Mouse (Mus musculus): ENCODE data around the gene Csrnp3. TPM values are rescaled to one million over a fixed set of nuclear protein-coding genes. Genes with fewer than 3 reads are reported as not detected.
A peak's percentile ranks its signal among the peaks of the same experiment; 100 is the strongest.

The Csrnp3 gene
- polyA plus RNA-seq, 2 experiments = 2.8 to 3.6 TPM

DNA sequence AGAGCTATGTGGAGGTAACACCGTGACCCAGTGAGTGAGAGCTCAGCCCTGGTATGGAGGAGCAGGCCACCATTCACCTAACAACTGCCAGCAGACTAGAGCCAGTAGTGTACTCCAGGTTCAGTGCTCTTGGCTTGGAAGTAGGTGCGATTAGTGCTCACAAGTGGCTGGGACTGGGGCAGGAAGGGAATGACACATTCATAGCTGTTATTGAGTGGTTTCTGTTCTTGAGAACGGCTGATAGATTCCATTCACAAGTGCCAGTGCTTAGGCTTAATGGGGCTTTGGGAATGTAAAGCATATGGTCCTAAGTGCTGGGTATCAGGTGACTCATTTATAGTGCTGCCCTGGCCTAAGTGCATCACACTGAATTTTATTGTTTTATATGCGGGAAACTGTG lies 136.4 kb downstream of the Csrnp3 start:
- Histone ChIP-seq H3K4me2 (replicated peaks; ENCODE audit: low read depth, low read length, severe bottlenecking) (no peak overlapping the region), H3K9ac (ENCODE audit: low read depth, low read length, severe bottlenecking) (no peak overlapping the region), H3K9me3 (ENCODE audit: control insufficient read depth, low read length) (no peaks in the 10 kb centered on the region), H3K4me3 (replicated peaks; ENCODE audit: low read length) (no peak overlapping the region), H3K36me3 (ENCODE audit: control insufficient read depth, insufficient read depth, low read length) (no peaks in the 10 kb centered on the region), H3K27me3 (ENCODE audit: control insufficient read depth, insufficient read depth, low read length) (no peaks in the 10 kb centered on the region), H3K4me1 (ENCODE audit: control insufficient read depth, insufficient read depth, low read length) (peaks cover 30% of the 10 kb centered on the region), H3K27ac (replicated peaks; ENCODE audit: low read depth, low read length) (no peak overlapping the region)
- DNase-seq (ENCODE audit: low spot score) (peak; percentile 60), ATAC-seq (ENCODE audit: low FRiP score, low read depth) (peak; percentile 71)
- 17% methylated on average over 4 of the region's 4 CpGs for WGBS
- no peak for TF ChIP-seq POLR2A (IDR thresholded peaks at IDR 0.05; ENCODE audit: borderline replicate concordance, extremely low read depth, insufficient read depth, insufficient read length)

DNA sequence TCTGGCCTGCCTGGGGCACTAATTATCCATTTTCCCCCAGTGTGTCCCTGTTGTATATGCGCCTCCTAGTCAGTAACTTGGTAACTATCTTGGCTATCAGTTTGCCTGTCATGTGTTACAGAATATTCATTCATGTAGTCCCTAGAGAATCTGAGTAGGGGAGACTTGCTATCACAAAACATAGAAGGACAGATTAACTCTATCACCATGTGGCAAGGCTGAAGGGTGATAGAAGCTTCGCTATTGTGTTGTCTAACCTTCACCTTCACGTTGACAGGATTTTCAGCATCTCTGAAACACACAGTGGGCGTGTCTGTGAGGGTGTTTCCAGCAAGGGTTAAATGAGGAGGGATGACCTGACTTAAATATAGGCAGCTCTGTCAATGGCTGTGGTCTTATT lies 140.1 kb downstream of the Csrnp3 start:
- no peaks in the 10 kb centered on the region for H3K27me3 ChIP-seq (ENCODE audit: control insufficient read depth, insufficient read depth, low read length)
- no peak for TF ChIP-seq POLR2A (IDR thresholded peaks at IDR 0.05; ENCODE audit: borderline replicate concordance, extremely low read depth, insufficient read depth, insufficient read length)
- H3K4me1 ChIP-seq (ENCODE audit: control insufficient read depth, insufficient read depth, low read length) = peaks cover 33% of the 10 kb centered on the region
- H3K9ac ChIP-seq (ENCODE audit: low read depth, low read length, severe bottlenecking) = no peak overlapping the region
- no peaks in the 10 kb centered on the region for H3K9me3 ChIP-seq (ENCODE audit: control insufficient read depth, low read length)
- no peak overlapping the region for H3K27ac ChIP-seq (replicated peaks; ENCODE audit: low read depth, low read length)
- no peak overlapping the region for H3K4me2 ChIP-seq (replicated peaks; ENCODE audit: low read depth, low read length, severe bottlenecking)
- ATAC-seq (ENCODE audit: low FRiP score, low read depth) = no peak
- no peak for DNase-seq (ENCODE audit: low spot score)
- WGBS = 83% methylated on average over 4 of the region's 4 CpGs
- H3K36me3 ChIP-seq (ENCODE audit: control insufficient read depth, insufficient read depth, low read length) = no peaks in the 10 kb centered on the region
- H3K4me3 ChIP-seq (replicated peaks; ENCODE audit: low read length) = no peak overlapping the region

DNA sequence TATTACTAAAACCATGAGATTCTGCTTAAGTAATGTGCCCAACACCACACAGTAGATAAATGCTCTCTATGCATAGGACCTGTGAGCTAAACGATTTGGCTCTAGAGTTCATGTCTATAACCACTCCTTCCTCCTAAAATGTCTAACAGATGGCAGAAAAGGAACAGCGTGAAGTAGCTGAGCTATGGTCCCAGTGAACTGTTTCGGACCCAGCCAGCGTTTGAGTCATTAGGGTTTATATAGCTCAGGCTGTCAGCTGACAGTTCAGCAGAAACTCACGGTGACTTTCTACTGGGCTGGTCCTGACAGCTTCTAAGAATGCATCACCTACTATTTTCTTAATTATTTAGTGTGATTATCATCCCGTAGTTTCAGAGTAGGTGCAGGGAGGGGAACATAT lies 141.5 kb downstream of the Csrnp3 start:
- Histone ChIP-seq H3K4me1 (ENCODE audit: control insufficient read depth, insufficient read depth, low read length) (peaks cover 25% of the 10 kb centered on the region), H3K27me3 (ENCODE audit: control insufficient read depth, insufficient read depth, low read length) (no peaks in the 10 kb centered on the region), H3K4me2 (replicated peaks; ENCODE audit: low read depth, low read length, severe bottlenecking) (0 out of 2 replicates have a peak overlapping the region, but pooled peaks have one; percentile 19), H3K27ac (replicated peaks; ENCODE audit: low read depth, low read length) (no peak overlapping the region; the same call in 1 of the 2 replicates), H3K36me3 (ENCODE audit: control insufficient read depth, insufficient read depth, low read length) (no peaks in the 10 kb centered on the region), H3K4me3 (replicated peaks; ENCODE audit: low read length) (no peak overlapping the region), H3K9ac (ENCODE audit: low read depth, low read length, severe bottlenecking) (no peak overlapping the region), H3K9me3 (ENCODE audit: control insufficient read depth, low read length) (no peaks in the 10 kb centered on the region)
- peak; percentile 38 for DNase-seq (ENCODE audit: low spot score)
- no peak for ATAC-seq (ENCODE audit: low FRiP score, low read depth)
- TF ChIP-seq POLR2A (IDR thresholded peaks at IDR 0.05; ENCODE audit: borderline replicate concordance, extremely low read depth, insufficient read depth, insufficient read length) = no peak
- 20% methylated on average over 6 of the region's 6 CpGs for WGBS

DNA sequence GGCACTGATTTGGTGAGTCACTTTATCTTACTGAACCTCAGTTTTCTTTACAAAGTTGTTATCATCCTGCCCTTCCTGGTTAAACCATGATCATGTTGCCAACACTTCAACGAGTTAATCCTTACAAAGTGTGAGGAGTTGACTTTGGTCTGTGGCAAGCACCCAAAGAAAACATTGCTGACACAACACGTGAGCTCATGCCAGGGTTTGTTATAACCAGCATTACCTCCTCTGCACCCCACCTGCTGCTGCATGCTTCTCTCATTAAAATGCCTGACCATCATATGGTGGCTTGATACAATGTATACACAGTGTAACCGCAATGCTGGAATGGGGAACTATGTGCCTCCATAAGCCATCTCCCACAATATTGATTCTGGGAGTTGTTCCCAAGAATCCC lies 142.0 kb downstream of the Csrnp3 start:
- H3K9me3 ChIP-seq (ENCODE audit: control insufficient read depth, low read length) = no peaks in the 10 kb centered on the region
- no peak for TF ChIP-seq POLR2A (IDR thresholded peaks at IDR 0.05; ENCODE audit: borderline replicate concordance, extremely low read depth, insufficient read depth, insufficient read length)
- no peaks in the 10 kb centered on the region for H3K27me3 ChIP-seq (ENCODE audit: control insufficient read depth, insufficient read depth, low read length)
- no peaks in the 10 kb centered on the region for H3K36me3 ChIP-seq (ENCODE audit: control insufficient read depth, insufficient read depth, low read length)
- H3K9ac ChIP-seq (ENCODE audit: low read depth, low read length, severe bottlenecking) = no peak overlapping the region
- H3K4me2 ChIP-seq (replicated peaks; ENCODE audit: low read depth, low read length, severe bottlenecking) = no peak overlapping the region
- peak; percentile 58 for DNase-seq (ENCODE audit: low spot score)
- no peak overlapping the region for H3K4me3 ChIP-seq (replicated peaks; ENCODE audit: low read length)
- no peak overlapping the region for H3K27ac ChIP-seq (replicated peaks; ENCODE audit: low read depth, low read length)
- 29% methylated on average over 3 of the region's 3 CpGs for WGBS
- ATAC-seq (ENCODE audit: low FRiP score, low read depth) = 0 out of 2 replicates have a peak, but pooled peaks have one; percentile 32
- peaks cover 23% of the 10 kb centered on the region for H3K4me1 ChIP-seq (ENCODE audit: control insufficient read depth, insufficient read depth, low read length)

DNA sequence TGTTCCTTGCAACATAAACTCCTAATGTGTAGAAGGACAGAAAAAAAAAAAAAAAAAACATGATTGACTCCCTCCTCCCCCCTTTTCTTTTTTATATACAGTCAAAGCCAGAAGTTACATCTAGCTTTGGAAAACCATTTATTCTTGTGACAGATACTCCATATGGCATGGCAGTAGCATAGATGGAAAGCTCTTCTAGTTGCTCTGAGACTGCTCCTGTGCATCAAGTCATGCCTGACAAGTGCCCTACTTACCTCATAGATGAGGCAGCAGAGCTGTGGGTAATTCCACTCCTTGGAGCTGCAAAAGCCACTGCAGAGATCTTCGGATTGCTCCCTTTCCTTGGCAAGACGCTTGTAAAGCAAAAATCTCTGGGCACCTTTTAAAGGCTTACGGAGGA lies 143.2 kb downstream of the Csrnp3 start:
- DNase-seq (ENCODE audit: low spot score) = no peak
- no peak for ATAC-seq (ENCODE audit: low FRiP score, low read depth)
- no peaks in the 10 kb centered on the region for H3K27me3 ChIP-seq (ENCODE audit: control insufficient read depth, insufficient read depth, low read length)
- 28% methylated on average over 3 of the region's 3 CpGs for WGBS
- no peaks in the 10 kb centered on the region for H3K36me3 ChIP-seq (ENCODE audit: control insufficient read depth, insufficient read depth, low read length)
- TF ChIP-seq POLR2A (IDR thresholded peaks at IDR 0.05; ENCODE audit: borderline replicate concordance, extremely low read depth, insufficient read depth, insufficient read length) = no peak
- H3K4me2 ChIP-seq (replicated peaks; ENCODE audit: low read depth, low read length, severe bottlenecking) = no peak overlapping the region; the same call in 1 of the 2 replicates
- no peak overlapping the region for H3K27ac ChIP-seq (replicated peaks; ENCODE audit: low read depth, low read length)
- no peaks in the 10 kb centered on the region for H3K9me3 ChIP-seq (ENCODE audit: control insufficient read depth, low read length)
- no peak overlapping the region for H3K9ac ChIP-seq (ENCODE audit: low read depth, low read length, severe bottlenecking)
- no peak overlapping the region for H3K4me3 ChIP-seq (replicated peaks; ENCODE audit: low read length)
- peaks cover 32% of the 10 kb centered on the region for H3K4me1 ChIP-seq (ENCODE audit: control insufficient read depth, insufficient read depth, low read length)

DNA sequence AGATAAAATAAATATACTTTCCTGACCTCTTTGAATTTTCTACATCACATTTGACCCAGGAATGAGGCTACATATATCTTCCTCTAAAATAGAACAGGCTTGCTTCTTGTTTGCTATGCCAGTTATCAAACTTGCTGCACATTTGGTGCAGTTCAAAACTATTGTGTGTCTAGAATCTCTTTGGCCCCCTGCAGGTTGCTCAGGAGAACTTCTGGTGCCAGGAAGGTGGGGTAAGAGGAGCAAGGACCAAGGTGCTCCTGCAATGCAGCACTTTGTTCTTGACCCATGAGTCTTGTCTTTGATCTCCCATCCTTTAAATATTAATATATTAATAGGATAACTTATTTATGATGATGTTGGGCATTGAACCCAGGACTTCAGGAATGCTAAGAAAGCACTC lies 144.5 kb downstream of the Csrnp3 start:
- no peak for TF ChIP-seq POLR2A (IDR thresholded peaks at IDR 0.05; ENCODE audit: borderline replicate concordance, extremely low read depth, insufficient read depth, insufficient read length)
- no peak for ATAC-seq (ENCODE audit: low FRiP score, low read depth)
- H3K27me3 ChIP-seq (ENCODE audit: control insufficient read depth, insufficient read depth, low read length) = no peaks in the 10 kb centered on the region
- H3K4me1 ChIP-seq (ENCODE audit: control insufficient read depth, insufficient read depth, low read length) = peaks cover 39% of the 10 kb centered on the region
- H3K36me3 ChIP-seq (ENCODE audit: control insufficient read depth, insufficient read depth, low read length) = no peaks in the 10 kb centered on the region
- no peak overlapping the region for H3K9ac ChIP-seq (ENCODE audit: low read depth, low read length, severe bottlenecking)
- H3K4me2 ChIP-seq (replicated peaks; ENCODE audit: low read depth, low read length, severe bottlenecking) = no peak overlapping the region
- H3K9me3 ChIP-seq (ENCODE audit: control insufficient read depth, low read length) = no peaks in the 10 kb centered on the region
- H3K4me3 ChIP-seq (replicated peaks; ENCODE audit: low read length) = no peak overlapping the region
- H3K27ac ChIP-seq (replicated peaks; ENCODE audit: low read depth, low read length) = no peak overlapping the region
- DNase-seq (ENCODE audit: low spot score) = no peak

Data from limb, embryonic 14.5 days (tissue).